Mouse (Mus musculus) retina, adult 2 months (tissue): ENCODE results near the gene Rtf2.

ENCODE experiments used
- DNase-seq: peaks from one replicate; pipeline ENCODE4 v3.0.0-alpha.2; 2012; ENCODE audit warnings: low read depth, low spot score

Gene Rtf2

GRCm38 (mm10) chr2:172481654-172482385 lies 41.5 kb downstream of the Rtf2 start:
- no peak for DNase-seq

DNA sequence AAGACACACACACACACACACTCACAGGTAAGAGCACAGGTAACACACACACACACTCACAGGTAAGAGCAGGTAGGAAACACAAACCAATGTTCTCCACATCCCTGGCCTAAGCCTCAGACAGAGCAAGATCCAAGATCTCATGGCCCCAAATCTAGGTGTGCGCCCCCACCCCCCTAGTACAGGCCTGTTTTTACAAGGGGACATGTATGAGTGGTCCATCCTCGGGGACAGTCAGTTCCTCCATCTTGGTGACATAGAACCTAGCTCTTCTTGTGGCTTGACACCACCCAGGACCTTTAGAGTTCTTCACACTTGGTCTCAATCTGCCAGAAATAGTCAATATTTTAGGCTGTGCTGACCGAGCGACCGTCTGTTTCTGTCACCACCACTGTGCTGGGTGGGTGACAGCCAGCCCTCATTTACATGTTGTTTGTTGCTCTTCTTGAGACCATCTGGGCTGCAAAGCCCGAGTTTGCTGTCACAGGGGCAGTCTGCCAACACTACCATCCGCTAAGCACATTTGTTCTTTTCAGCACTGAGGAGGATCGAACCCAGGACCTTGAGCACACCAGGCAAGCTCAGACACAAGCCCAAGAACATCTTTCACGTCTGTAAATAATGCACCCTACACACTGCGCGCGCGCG lies 43.5 kb downstream of the Rtf2 start:
- no peak for DNase-seq

- DNase-seq = no peak
Measured at GRCm38 (mm10) chr2:172484696-172485370, 44.5 kb downstream of the Rtf2 start.

DNA sequence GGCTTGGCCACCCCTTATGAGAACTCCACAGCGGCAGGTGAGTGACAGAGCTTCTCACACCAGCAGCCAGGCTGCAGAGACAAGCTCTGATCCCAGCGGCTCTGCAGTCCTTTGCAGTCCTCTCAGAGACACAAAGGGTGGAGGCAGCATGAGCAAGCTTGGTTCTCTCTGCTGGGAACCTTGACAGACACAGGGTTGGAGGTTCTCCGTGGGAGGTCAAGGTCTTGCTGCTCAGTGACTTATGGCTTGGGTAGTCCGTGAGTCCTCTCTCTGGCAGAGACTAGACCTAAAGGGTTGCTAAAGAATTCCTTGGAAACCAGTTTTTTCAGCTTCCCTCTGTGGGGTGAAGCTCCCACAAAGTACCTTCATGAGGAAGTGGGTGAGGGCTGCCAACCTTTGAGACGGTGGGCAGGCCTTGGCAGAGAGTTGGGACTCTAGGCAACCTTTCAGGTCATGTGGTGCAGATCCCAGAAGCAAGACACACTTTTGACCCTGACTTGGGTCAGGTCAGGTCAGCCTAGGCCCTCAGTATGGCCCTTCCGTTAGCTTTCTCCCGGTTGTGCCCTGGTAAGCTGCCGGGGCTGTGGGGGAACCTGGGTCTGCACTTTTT lies 56.5 kb downstream of the Rtf2 start:
- no peak for DNase-seq

DNA sequence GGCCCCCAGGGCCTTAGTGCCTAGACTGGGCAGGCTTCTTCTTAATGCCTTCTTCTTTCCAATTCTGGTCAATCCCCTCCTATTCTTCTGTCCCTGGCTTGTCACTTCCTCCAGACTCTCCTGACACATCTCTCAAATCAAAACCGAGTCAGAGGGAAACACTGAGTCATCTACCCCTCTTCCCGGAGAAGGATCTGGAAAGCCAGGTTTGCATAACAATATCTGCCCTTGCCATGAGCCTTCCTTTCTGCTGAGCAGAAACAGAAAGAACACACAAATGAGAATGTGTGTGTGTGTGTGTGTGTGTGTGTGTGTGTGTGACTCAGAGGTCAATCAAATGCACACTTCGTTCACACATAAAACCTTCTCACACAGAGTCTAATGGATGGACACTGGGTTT lies 58.5 kb downstream of the Rtf2 start:
- DNase-seq = no peak

GRCm38 (mm10) chr2:172500752-172501316 lies 60.5 kb downstream of the Rtf2 start:
- DNase-seq = no peak

- DNase-seq = peak; percentile 58
Measured at GRCm38 (mm10) chr2:172501341-172501740, 61.0 kb downstream of the Rtf2 start.

GRCm38 (mm10) chr2:172502168-172502567 lies 61.8 kb downstream of the Rtf2 start:
- DNase-seq = no peak

DNA sequence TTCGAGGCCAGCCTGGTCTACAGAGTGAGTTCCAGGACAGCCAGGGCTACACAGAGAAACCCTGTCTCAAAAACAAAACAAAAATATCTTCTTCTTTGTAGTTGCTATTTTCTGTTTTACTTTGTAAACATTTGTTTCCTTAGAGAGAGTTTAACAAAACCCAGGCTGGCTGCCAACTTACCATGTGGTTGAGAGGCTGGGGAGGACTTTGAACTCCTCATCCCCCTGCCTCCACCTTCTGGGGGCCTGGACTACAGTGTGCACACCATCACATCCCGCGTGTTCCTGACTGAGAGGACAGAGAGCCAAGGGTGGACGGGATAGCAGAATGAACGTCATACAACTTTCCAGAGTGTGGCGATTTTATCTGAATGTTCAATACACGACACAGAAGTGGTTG lies 65.8 kb downstream of the Rtf2 start:
- no peak for DNase-seq

- no peak for DNase-seq
Measured at GRCm38 (mm10) chr2:172510056-172510712, 69.8 kb downstream of the Rtf2 start.

DNA sequence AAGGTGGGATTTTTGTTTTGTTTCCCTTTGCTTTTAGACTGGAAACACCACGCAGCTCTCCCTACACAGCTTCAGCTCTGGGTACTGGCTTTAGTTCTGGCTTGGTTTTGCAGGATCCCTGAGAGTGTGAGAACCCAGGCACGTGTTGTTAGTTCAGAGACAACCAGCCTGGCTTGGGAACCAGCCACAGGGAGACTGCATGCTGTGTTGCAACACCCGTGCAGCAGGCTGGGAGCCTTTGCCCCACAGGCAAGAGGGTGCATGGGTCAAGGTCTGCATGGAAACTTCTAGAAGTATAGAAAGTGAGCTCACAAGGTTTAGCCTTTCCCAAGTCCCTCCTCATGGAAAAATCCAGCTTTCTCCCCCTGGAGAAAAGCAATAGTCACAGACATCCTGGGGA lies 70.5 kb downstream of the Rtf2 start:
- no peak for DNase-seq

GRCm38 (mm10) chr2:172516407-172516992 lies 76.1 kb downstream of the Rtf2 start:
- no peak for DNase-seq
